Mouse (Mus musculus) heart, embryonic 12.5 days (tissue): ENCODE data around the gene Cd96. TPM values are rescaled to one million over a fixed set of nuclear protein-coding genes. Genes with fewer than 3 reads are reported as not detected.
A peak's percentile ranks its signal among the peaks of the same experiment; 100 is the strongest.

Source experiments
- ATAC-seq: fragments of 200-750 bp; cut with Nextera tagmentation; 2 replicates; pipeline ENCODE4 v1.8.0; 2017; ENCODE audit warnings: moderate TSS enrichment, moderate library complexity; ENCODE audit not compliant: insufficient number of reproducible peaks, low FRiP score
- H3K27ac ChIP-seq: fragments of 300-500 bp; sonication (generic); 2 replicates; pipeline ENCODE4 v1.5.1; 2016; ENCODE audit warnings: mild to moderate bottlenecking, moderate library complexity; ENCODE audit not compliant: poor library complexity, severe bottlenecking
- H3K27me3 ChIP-seq: fragments of 300-500 bp; sonication (generic); replicated peaks from 2 replicates; pipeline ENCODE4 v1.6.1; 2016; ENCODE audit warnings: mild to moderate bottlenecking, moderate library complexity
- H3K36me3 ChIP-seq: fragments of 300-500 bp; sonication (generic); 2 replicates; pipeline ENCODE4 v1.6.1; 2016; ENCODE audit warnings: mild to moderate bottlenecking, moderate library complexity
- H3K4me1 ChIP-seq: fragments of 300-500 bp; sonication (generic); replicated peaks from 2 replicates; pipeline ENCODE4 v1.6.1; 2016; ENCODE audit warnings: mild to moderate bottlenecking
- H3K4me2 ChIP-seq: fragments of 300-500 bp; sonication (generic); 2 replicates; pipeline ENCODE4 v1.6.1; 2016; ENCODE audit warnings: mild to moderate bottlenecking, moderate library complexity
- H3K4me3 ChIP-seq: fragments of 300-500 bp; sonication (generic); 2 replicates; pipeline ENCODE4 v1.5.1; 2016; ENCODE audit warnings: mild to moderate bottlenecking
- H3K9ac ChIP-seq: fragments of 300-500 bp; sonication (generic); 2 replicates; pipeline ENCODE4 v1.6.1; 2016; ENCODE audit warnings: mild to moderate bottlenecking, moderate library complexity
- H3K9me3 ChIP-seq: fragments of 300-500 bp; sonication (generic); replicated peaks from 2 replicates; pipeline ENCODE4 v1.6.1; 2016; ENCODE audit warnings: mild to moderate bottlenecking, moderate library complexity
- WGBS: fragments of 180-500 bp; shearing (Covaris S2); methylation state at CpG from one replicate; pipeline ENCODE4 v1.1.7; 2016; 5-methylcytosine and 5-hydroxymethylcytosine counted together
- polyA plus RNA-seq: library from polyadenylated mRNA; unstranded; fragments of >200 nt; fragmentation: Nextera tagmentation; extraction: Ambion mirVana; gene quantifications from 2 replicates; pipeline ENCODE4 v1.2.1, GENCODE M21; 2016

Cd96 gene
- polyA plus RNA-seq, 1 experiment from 2014 or later, result not detected

- H3K4me2 ChIP-seq, result no peak overlapping the region
- H3K4me3 ChIP-seq, result no peak overlapping the region
- no peak overlapping the region for H3K9ac ChIP-seq
- WGBS, result 50% methylated on average over 2 of the region's 2 CpGs
- H3K36me3 ChIP-seq, result no peaks in the 10 kb centered on the region
- no peaks in the 10 kb centered on the region; the same call in 1 of the 2 replicates for H3K27me3 ChIP-seq
- no peak for ATAC-seq
- H3K27ac ChIP-seq, result no peak overlapping the region
- H3K9me3 ChIP-seq, result no peaks in the 10 kb centered on the region
- H3K4me1 ChIP-seq, result no peaks in the 10 kb centered on the region
These were observed 5.3 kb downstream of the Cd96 start for GRCm38 (mm10) chr16:46114727-46115126.

- ATAC-seq, result no peak
- Histone ChIP-seq H3K27ac (no peak overlapping the region), H3K9ac (no peak overlapping the region), H3K4me1 (no peaks in the 10 kb centered on the region), H3K27me3 (no peaks in the 10 kb centered on the region), H3K36me3 (no peaks in the 10 kb centered on the region), H3K9me3 (no peaks in the 10 kb centered on the region), H3K4me3 (no peak overlapping the region), H3K4me2 (no peak overlapping the region)
- 20% methylated on average over 8 of the region's 8 CpGs for WGBS
These were observed 10.5 kb downstream of the Cd96 start for GRCm38 (mm10) chr16:46109536-46109935.

GRCm38 (mm10) chr16:46107431-46107830 is 12.6 kb downstream of the Cd96 start:
- Histone ChIP-seq H3K36me3 (no peaks in the 10 kb centered on the region), H3K4me1 (no peaks in the 10 kb centered on the region), H3K9ac (no peak overlapping the region), H3K27ac (no peak overlapping the region), H3K4me2 (no peak overlapping the region), H3K9me3 (no peaks in the 10 kb centered on the region), H3K4me3 (no peak overlapping the region), H3K27me3 (no peaks in the 10 kb centered on the region)
- WGBS, result 61% methylated on average over 4 of the region's 4 CpGs
- no peak for ATAC-seq

GRCm38 (mm10) chr16:46104491-46104890 is 15.6 kb downstream of the Cd96 start:
- Histone ChIP-seq H3K9me3 (no peaks in the 10 kb centered on the region), H3K4me2 (no peak overlapping the region), H3K4me1 (no peaks in the 10 kb centered on the region), H3K27me3 (no peaks in the 10 kb centered on the region), H3K4me3 (no peak overlapping the region), H3K27ac (no peak overlapping the region), H3K36me3 (no peaks in the 10 kb centered on the region), H3K9ac (no peak overlapping the region)
- 66% methylated on average over 9 of the region's 9 CpGs for WGBS
- ATAC-seq, result no peak

GRCm38 (mm10) chr16:46101748-46102147 is 18.3 kb downstream of the Cd96 start:
- no peak for ATAC-seq
- H3K9me3 ChIP-seq, result no peaks in the 10 kb centered on the region
- no peak overlapping the region for H3K9ac ChIP-seq
- no peaks in the 10 kb centered on the region for H3K4me1 ChIP-seq
- H3K27me3 ChIP-seq, result no peaks in the 10 kb centered on the region
- WGBS, result 30% methylated on average over 2 of the region's 2 CpGs
- H3K36me3 ChIP-seq, result no peaks in the 10 kb centered on the region
- H3K4me2 ChIP-seq, result no peak overlapping the region
- no peak overlapping the region for H3K27ac ChIP-seq
- no peak overlapping the region for H3K4me3 ChIP-seq

GRCm38 (mm10) chr16:46100286-46100685 is 19.8 kb downstream of the Cd96 start:
- ATAC-seq, result no peak
- no peak overlapping the region for H3K9ac ChIP-seq
- H3K27ac ChIP-seq, result no peak overlapping the region
- H3K4me1 ChIP-seq, result no peaks in the 10 kb centered on the region
- H3K4me3 ChIP-seq, result no peak overlapping the region
- H3K27me3 ChIP-seq, result no peaks in the 10 kb centered on the region
- 58% methylated on average over 2 of the region's 2 CpGs for WGBS
- no peaks in the 10 kb centered on the region for H3K36me3 ChIP-seq
- no peak overlapping the region for H3K4me2 ChIP-seq
- H3K9me3 ChIP-seq, result no peaks in the 10 kb centered on the region

- no peak overlapping the region for H3K9ac ChIP-seq
- no peaks in the 10 kb centered on the region for H3K9me3 ChIP-seq
- H3K27me3 ChIP-seq, result no peaks in the 10 kb centered on the region
- ATAC-seq, result no peak
- H3K4me3 ChIP-seq, result no peak overlapping the region
- H3K4me2 ChIP-seq, result no peak overlapping the region
- no peak overlapping the region for H3K27ac ChIP-seq
- H3K36me3 ChIP-seq, result no peaks in the 10 kb centered on the region
- WGBS, result 66% methylated on average over 9 of the region's 9 CpGs
- peaks cover 13% of the 10 kb centered on the region for H3K4me1 ChIP-seq
These were observed 22.6 kb downstream of the Cd96 start for GRCm38 (mm10) chr16:46097421-46097820.

GRCm38 (mm10) chr16:46094478-46094877 is 25.6 kb downstream of the Cd96 start:
- WGBS, result 56% methylated on average over 2 of the region's 2 CpGs
- H3K9ac ChIP-seq, result no peak overlapping the region

GRCm38 (mm10) chr16:46092935-46093334 is 27.1 kb downstream of the Cd96 start:
- no peak overlapping the region for H3K4me3 ChIP-seq
- ATAC-seq, result no peak
- no peak overlapping the region for H3K9ac ChIP-seq
- H3K27me3 ChIP-seq, result no peaks in the 10 kb centered on the region
- H3K4me2 ChIP-seq, result no peak overlapping the region
- peaks cover 13% of the 10 kb centered on the region for H3K4me1 ChIP-seq
- no peaks in the 10 kb centered on the region for H3K36me3 ChIP-seq
- no peaks in the 10 kb centered on the region for H3K9me3 ChIP-seq
- H3K27ac ChIP-seq, result no peak overlapping the region
- WGBS, result 85% methylated on average over 2 of the region's 2 CpGs

More at GRCm38 (mm10) chr16:46094478-46094877, 25.6 kb downstream of the Cd96 start:
- Histone ChIP-seq H3K4me1 (peaks cover 13% of the 10 kb centered on the region), H3K4me2 (no peak overlapping the region), H3K9me3 (no peaks in the 10 kb centered on the region), H3K36me3 (no peaks in the 10 kb centered on the region), H3K27me3 (no peaks in the 10 kb centered on the region), H3K4me3 (no peak overlapping the region), H3K27ac (no peak overlapping the region)
- ATAC-seq, result 0 out of 2 replicates have a peak, but pooled peaks have one; percentile 45

GRCm38 (mm10) chr16:46086874-46087473 is 33.1 kb downstream of the Cd96 start:
- Histone ChIP-seq H3K9me3 (peaks cover 4% of the 10 kb centered on the region; the same call in 1 of the 2 replicates), H3K4me3 (no peak overlapping the region), H3K27ac (no peak overlapping the region), H3K9ac (no peak overlapping the region), H3K36me3 (no peaks in the 10 kb centered on the region), H3K4me1 (no peaks in the 10 kb centered on the region), H3K4me2 (no peak overlapping the region), H3K27me3 (no peaks in the 10 kb centered on the region)
- WGBS, result 68% methylated on average over 5 of the region's 5 CpGs
- ATAC-seq, result no peak

GRCm38 (mm10) chr16:46068000-46068399 is 52.1 kb downstream of the Cd96 start:
- Histone ChIP-seq H3K9ac (no peak overlapping the region), H3K4me3 (no peak overlapping the region), H3K36me3 (no peaks in the 10 kb centered on the region), H3K27me3 (no peaks in the 10 kb centered on the region), H3K4me1 (no peaks in the 10 kb centered on the region), H3K27ac (no peak overlapping the region), H3K4me2 (no peak overlapping the region), H3K9me3 (no peaks in the 10 kb centered on the region)
- ATAC-seq, result no peak
- 75% methylated on average over 3 of the region's 3 CpGs for WGBS

- H3K9me3 ChIP-seq, result no peaks in the 10 kb centered on the region
- no peak for ATAC-seq
- WGBS, result 77% methylated on average over 5 of the region's 5 CpGs
These were observed 56.8 kb downstream of the Cd96 start for GRCm38 (mm10) chr16:46063278-46063677.

More at GRCm38 (mm10) chr16:46063278-46063677, 56.8 kb downstream of the Cd96 start:
- no peak overlapping the region for H3K4me3 ChIP-seq
- no peak overlapping the region for H3K27ac ChIP-seq
- H3K36me3 ChIP-seq, result no peaks in the 10 kb centered on the region
- H3K27me3 ChIP-seq, result no peaks in the 10 kb centered on the region
- no peak overlapping the region for H3K9ac ChIP-seq
- H3K4me1 ChIP-seq, result no peaks in the 10 kb centered on the region
- H3K4me2 ChIP-seq, result no peak overlapping the region
